Mouse (Mus musculus) stomach, embryonic 15.5 days (tissue): ENCODE results near the gene Mipol1. TPM values are rescaled to one million over a fixed set of nuclear protein-coding genes. Genes with fewer than 3 reads are reported as not detected.
"Not testable (repeated sequence)": the region's sequence is repeated elsewhere in the genome, so short reads cannot be mapped to it uniquely, and the experiment has no call there.

ENCODE experiments used
- ATAC-seq: fragments of 200-750 bp; cut with Nextera tagmentation; 2 replicates; pipeline ENCODE4 v1.8.0; 2017; ENCODE audit warnings: low read depth, moderate number of reproducible peaks, moderate TSS enrichment; ENCODE audit not compliant: insufficient read depth, low FRiP score
- H3K27ac ChIP-seq: fragments of 300-500 bp; sonication (generic); 2 replicates; pipeline ENCODE4 v1.5.1; 2015; ENCODE audit warnings: mild to moderate bottlenecking, inconsistent platforms
- H3K27me3 ChIP-seq: fragments of 300-500 bp; sonication (generic); replicated peaks from 2 replicates; pipeline ENCODE4 v1.6.1; 2015; ENCODE audit warnings: inconsistent platforms
- H3K36me3 ChIP-seq: fragments of 300-500 bp; sonication (generic); 2 replicates; pipeline ENCODE4 v1.6.1; 2015; ENCODE audit warnings: inconsistent platforms
- H3K4me1 ChIP-seq: fragments of 300-500 bp; sonication (generic); 2 replicates; pipeline ENCODE4 v1.6.1; 2015; ENCODE audit warnings: inconsistent platforms
- H3K4me2 ChIP-seq: fragments of 300-500 bp; sonication (generic); 2 replicates; pipeline ENCODE4 v1.6.1; 2015; ENCODE audit warnings: mild to moderate bottlenecking, inconsistent platforms
- H3K4me3 ChIP-seq: fragments of 300-500 bp; sonication (generic); replicated peaks from 2 replicates; pipeline ENCODE4 v1.5.1; 2015; ENCODE audit warnings: inconsistent platforms
- H3K9ac ChIP-seq: fragments of 300-500 bp; sonication (generic); 2 replicates; pipeline ENCODE4 v1.6.1; 2015; ENCODE audit warnings: inconsistent platforms
- H3K9me3 ChIP-seq: fragments of 300-500 bp; sonication (generic); 2 replicates; pipeline ENCODE4 v1.6.1; 2016; ENCODE audit warnings: inconsistent platforms
- WGBS: fragments of 180-500 bp; shearing (Covaris S2); methylation state at CpG from one replicate; pipeline ENCODE4 v1.1.7; 2015; 5-methylcytosine and 5-hydroxymethylcytosine counted together
- polyA plus RNA-seq: library from polyadenylated mRNA; unstranded; fragments of >200 nt; fragmentation: Nextera tagmentation; extraction: Ambion mirVana; gene quantifications from 2 replicates; pipeline ENCODE4 v1.2.1, GENCODE M21; 2015

Gene Mipol1
- polyA plus RNA-seq, 1 experiment from 2014 or later = 10.0 TPM

DNA sequence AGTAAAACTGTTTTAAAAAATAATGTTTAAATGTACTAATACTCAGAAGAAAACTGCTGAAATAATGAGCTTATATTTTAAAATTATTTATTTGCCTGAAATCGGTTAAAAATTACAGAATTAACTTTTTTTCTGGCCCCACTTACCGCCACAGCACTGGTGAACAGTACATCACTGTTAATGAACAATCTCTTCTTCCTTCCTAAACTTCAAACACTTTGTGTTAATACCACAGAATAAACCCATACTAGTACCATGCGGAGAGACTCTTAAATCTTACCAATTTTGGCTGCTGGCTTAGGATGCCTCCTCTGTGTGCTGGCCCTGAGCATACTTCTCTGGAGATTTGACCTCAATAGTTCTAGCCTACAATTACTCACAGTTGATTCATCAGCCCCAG, 28.3 kb upstream of the Mipol1 start:
- H3K4me3 ChIP-seq = no peak overlapping the region
- 91% methylated on average over 3 of the region's 3 CpGs for WGBS
- H3K4me1 ChIP-seq = no peaks in the 10 kb centered on the region
- ATAC-seq = no peak
- no peak overlapping the region for H3K9ac ChIP-seq
- no peaks in the 10 kb centered on the region for H3K27me3 ChIP-seq
- H3K36me3 ChIP-seq = no peaks in the 10 kb centered on the region
- H3K4me2 ChIP-seq = no peak overlapping the region
- H3K9me3 ChIP-seq = no peaks in the 10 kb centered on the region
- H3K27ac ChIP-seq = no peak overlapping the region

DNA sequence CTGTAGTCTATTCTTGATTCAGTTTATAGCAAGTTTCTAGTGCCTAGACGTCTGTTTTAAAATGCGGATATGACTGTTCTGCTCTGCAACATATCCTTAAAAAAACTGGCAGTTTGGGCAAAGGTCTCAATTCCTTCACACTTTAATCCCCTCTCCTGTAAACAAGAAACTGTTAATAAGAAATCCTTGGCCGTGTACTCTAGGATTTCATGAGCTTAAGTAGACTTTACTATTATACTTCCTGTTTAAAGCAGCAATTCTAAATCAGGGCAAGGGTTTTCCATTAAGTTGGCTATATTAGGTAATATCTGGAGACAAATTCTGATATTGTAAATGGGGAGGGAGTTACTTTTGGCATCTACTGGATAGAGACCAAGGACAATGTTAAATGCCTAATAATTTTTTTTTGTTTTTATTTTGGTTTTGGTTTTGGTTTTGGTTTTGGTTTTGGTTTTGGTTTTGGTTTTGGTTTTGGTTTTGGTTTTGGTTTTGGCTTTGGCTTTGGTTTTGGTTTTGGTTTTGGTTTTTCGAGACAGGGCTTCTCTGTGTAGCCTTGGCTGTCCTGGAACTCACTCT, 25.9 kb upstream of the Mipol1 start:
- Histone ChIP-seq H3K9me3 (no peaks in the 10 kb centered on the region), H3K4me3 (no peak overlapping the region), H3K4me1 (no peaks in the 10 kb centered on the region), H3K4me2 (no peak overlapping the region), H3K36me3 (no peaks in the 10 kb centered on the region), H3K27me3 (no peaks in the 10 kb centered on the region), H3K27ac (no peak overlapping the region), H3K9ac (no peak overlapping the region)
- ATAC-seq = no peak
- WGBS = 51% methylated on average over 4 of the region's 4 CpGs

DNA sequence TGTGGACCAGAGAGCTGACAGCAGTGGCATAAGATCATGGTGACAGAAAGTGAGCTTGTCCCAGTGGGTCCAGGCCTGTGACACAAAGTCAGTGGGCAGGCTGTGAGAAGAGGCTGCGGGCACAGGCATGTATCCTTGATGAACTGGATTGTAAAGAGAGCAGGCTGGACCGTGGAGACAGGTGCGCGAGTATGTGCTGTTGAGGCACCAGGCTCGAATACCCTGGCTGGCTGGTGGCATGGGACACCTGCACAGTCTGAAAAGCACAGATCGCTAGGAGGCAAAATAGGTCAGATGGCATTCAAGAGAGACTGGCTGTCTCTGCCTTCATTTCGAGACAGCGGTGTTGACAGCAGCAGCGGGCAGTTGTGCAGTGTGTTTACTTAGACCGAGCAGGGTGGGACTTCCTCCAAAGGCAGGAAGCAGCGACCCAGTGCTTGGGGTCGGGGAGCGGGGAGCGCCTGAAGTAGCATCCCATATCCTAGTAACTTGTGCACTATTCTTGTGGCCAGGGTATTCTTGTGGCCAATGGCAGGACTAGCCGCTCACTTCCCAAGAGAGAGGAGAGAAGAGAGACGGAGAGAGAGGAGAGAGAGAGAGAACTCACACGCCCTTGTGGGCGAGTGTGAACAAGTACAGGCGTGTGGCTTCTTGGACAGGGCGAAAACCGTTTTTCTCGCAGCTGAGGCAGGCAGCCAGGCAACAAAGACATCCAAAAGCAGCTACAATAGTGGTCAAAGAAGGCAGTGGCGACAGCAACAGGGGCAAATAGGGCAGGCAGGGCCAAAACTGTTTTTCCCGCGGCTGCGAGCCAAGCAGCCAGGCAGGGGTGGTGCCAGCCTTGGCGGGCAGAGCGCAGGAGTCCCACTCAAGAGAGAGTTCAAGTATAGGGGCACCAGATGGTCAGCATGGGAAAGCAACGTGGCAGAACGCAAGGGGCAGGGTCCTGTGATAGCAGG, 18.6 kb upstream of the Mipol1 start:
- ATAC-seq = peak; percentile 72; the same call in 1 of the 2 replicates
- no peak overlapping the region for H3K27ac ChIP-seq
- no peaks in the 10 kb centered on the region for H3K9me3 ChIP-seq
- peaks cover 3% of the 10 kb centered on the region for H3K4me1 ChIP-seq
- peak overlapping the region; percentile 93 for H3K4me2 ChIP-seq
- 0 out of 2 replicates have a peak overlapping the region, but pooled peaks have one; percentile 16 for H3K9ac ChIP-seq
- 6% methylated on average over 30 of the region's 30 CpGs for WGBS
- H3K4me3 ChIP-seq = peak overlapping the region; percentile 43
- no peaks in the 10 kb centered on the region for H3K27me3 ChIP-seq
- H3K36me3 ChIP-seq = no peaks in the 10 kb centered on the region

DNA sequence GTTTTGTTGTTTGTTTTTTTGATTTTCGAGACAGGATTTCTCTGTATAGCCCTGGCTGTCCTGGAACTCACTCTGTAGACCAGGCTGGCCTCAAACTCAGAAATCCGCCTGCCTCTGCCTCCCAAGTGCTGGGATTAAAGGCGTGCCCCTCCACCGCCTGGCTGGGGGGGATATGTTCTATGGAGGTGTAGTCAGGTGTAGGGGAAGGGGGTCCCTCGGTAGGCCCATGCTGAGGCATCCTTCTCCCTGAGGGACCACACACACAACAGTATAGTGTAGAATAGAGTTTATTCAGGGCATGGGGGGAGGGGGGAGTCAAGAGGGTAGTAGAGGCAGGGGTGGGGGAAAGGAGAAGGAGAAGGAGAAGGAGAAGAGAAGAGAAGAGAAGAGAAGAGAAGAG, 17.8 kb upstream of the Mipol1 start:
- not testable (repeated sequence) for H3K9me3 ChIP-seq, H3K9ac ChIP-seq, H3K4me2 ChIP-seq, H3K27me3 ChIP-seq, H3K27ac ChIP-seq, H3K4me3 ChIP-seq, H3K4me1 ChIP-seq, H3K36me3 ChIP-seq, ATAC-seq
- 77% methylated on average over 5 of the region's 5 CpGs for WGBS

DNA sequence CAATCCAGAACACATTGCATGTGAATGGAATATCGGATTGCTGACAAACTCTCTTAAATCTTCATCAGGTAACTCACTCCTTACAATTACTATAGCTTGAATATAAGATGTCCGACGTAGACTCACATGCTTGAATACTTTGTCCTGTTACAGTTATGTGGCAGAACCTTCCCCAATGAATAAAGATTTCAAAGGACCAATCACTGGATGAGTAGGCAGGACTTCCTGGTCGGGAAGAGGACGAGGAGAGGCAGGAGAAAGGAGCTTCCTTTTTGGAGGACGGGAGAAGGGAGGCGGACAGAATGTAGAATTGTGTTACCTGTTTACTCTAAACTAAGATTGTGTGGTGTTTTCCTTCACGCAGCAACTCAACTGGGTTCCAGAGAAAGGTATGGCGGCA, 3.8 kb upstream of the Mipol1 start:
- H3K4me2 ChIP-seq = no peak overlapping the region
- WGBS = 87% methylated on average over 9 of the region's 9 CpGs
- no peak overlapping the region for H3K4me3 ChIP-seq
- ATAC-seq = no peak
- no peaks in the 10 kb centered on the region for H3K36me3 ChIP-seq
- no peak overlapping the region for H3K27ac ChIP-seq
- H3K27me3 ChIP-seq = no peaks in the 10 kb centered on the region
- no peaks in the 10 kb centered on the region for H3K9me3 ChIP-seq
- H3K4me1 ChIP-seq = peaks cover 4% of the 10 kb centered on the region; the same call in 1 of the 2 replicates
- H3K9ac ChIP-seq = no peak overlapping the region

DNA sequence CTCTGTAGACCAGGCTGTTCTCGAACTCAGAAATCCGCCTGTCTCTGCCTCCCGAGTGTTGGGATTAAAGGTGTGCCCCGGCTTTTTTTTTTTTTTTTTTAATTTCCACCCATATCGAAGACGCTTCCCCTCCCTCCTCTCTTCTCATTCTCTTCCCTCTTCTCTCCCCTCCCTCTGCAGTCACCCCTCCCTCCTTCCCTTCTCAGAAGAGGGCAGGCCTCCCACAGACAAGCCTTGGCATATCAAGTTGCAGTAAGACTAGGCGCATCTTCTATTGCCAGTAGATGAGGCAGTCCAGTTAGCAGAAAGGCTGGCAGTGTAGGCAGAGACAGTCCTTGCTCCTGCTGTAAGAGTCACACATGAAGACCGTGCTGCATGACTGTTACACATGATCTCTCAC, 2.5 kb upstream of the Mipol1 start:
- Histone ChIP-seq H3K27ac (no peak overlapping the region), H3K9ac (no peak overlapping the region), H3K4me3 (no peak overlapping the region), H3K27me3 (no peaks in the 10 kb centered on the region), H3K4me2 (no peak overlapping the region), H3K4me1 (peaks cover 6% of the 10 kb centered on the region; the same call in 1 of the 2 replicates), H3K36me3 (no peaks in the 10 kb centered on the region), H3K9me3 (no peaks in the 10 kb centered on the region)
- no peak for ATAC-seq
- 87% methylated on average over 4 of the region's 8 CpGs for WGBS

DNA sequence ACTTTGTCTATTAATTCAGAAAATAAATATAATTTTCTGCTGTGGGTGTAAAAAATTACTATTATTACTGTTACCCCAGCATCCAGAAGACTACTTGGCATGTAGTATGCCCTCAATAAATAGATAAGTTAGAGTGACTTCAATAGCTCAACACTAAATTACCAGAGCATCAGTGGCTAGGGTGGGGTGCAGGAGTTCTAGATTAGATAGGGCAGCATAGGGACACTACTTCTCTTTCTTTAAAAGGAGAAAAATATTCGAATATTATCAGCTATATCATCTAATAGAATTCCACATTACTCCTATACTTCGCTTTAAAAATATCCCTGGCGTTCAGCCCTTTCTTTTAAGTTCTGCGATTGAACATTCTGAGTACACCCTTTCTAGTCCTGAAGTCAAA, 524 bp upstream of the Mipol1 start:
- Histone ChIP-seq H3K27ac (peak overlapping the region; percentile 79), H3K4me3 (peak overlapping the region; percentile 72), H3K9ac (peak overlapping the region; percentile 38), H3K27me3 (no peaks in the 10 kb centered on the region), H3K4me2 (peak overlapping the region; percentile 66), H3K4me1 (peaks cover 6% of the 10 kb centered on the region; the same call in 1 of the 2 replicates), H3K36me3 (no peaks in the 10 kb centered on the region), H3K9me3 (no peaks in the 10 kb centered on the region)
- no peak for ATAC-seq
- WGBS = 15% methylated on average over 4 of the region's 4 CpGs

DNA sequence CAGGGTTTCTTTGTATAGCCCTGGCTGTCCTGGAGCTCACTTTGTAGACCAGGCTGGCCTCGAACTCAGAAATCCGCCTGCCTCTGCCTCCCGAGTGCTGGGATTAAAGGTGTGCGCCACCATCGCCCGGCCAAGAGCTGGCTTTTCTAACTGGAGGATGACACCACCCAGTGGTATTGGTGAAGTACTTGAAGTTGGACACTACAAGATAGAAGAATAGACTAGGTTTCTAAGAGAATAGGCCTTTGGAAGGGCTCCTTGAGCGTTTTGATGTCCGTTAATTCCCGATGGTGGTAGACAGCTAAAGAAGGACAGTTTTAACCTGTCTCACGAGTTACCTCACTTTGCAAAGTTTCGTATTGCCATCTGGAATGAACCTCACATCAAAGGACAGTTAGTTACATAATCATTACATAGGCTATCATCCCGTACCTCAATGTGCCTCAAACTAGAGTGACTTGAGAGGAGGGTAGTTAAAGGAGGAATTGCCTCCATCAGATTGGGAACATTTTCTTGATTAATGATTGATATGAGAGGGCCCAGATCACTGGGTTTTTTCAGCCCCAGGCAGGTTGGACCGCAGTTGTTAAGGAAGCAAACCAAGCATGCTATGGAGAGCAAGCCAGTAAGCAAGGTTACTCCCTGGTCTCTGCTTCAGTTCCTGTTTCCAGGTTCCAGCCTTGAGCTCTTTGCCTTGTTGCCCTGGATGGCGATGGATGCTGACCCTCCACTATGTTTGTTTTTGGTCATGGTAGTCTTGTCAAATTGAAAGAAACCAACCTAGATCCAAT, 1.1 kb downstream of the Mipol1 start:
- 55% methylated on average over 14 of the region's 14 CpGs for WGBS
- Histone ChIP-seq H3K27me3 (no peaks in the 10 kb centered on the region), H3K4me3 (peak overlapping the region; percentile 72), H3K27ac (no peak overlapping the region), H3K4me1 (peaks cover 6% of the 10 kb centered on the region; the same call in 1 of the 2 replicates), H3K9ac (peak overlapping the region; percentile 86; the same call in 1 of the 2 replicates), H3K9me3 (no peaks in the 10 kb centered on the region), H3K36me3 (no peaks in the 10 kb centered on the region), H3K4me2 (peak overlapping the region; percentile 66)
- ATAC-seq = no peak

DNA sequence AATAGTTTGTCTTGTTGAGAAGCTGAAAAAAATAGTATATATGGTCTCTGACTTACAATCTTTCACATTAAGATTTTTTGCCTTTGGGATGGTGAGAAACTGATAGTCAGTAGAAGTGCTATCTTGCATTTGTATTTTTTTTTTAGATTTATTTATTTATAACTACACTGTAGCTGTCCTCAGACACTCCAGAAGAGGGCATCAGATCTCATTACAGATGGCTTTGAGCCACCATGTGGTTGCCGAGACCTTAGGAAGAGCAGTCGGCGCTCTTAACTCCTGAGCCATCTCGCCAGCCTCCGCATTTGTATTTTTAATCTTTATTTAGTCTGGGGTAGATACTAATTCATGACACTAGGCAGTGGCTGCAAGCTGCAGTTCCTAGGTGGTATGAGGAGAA, 3.2 kb downstream of the Mipol1 start:
- no peak overlapping the region for H3K27ac ChIP-seq
- H3K36me3 ChIP-seq = peaks cover 3% of the 10 kb centered on the region
- H3K4me2 ChIP-seq = no peak overlapping the region
- no peaks in the 10 kb centered on the region for H3K9me3 ChIP-seq
- 83% methylated on average over 5 of the region's 5 CpGs for WGBS
- no peak for ATAC-seq
- H3K27me3 ChIP-seq = no peaks in the 10 kb centered on the region
- peaks cover 6% of the 10 kb centered on the region; the same call in 1 of the 2 replicates for H3K4me1 ChIP-seq
- no peak overlapping the region for H3K4me3 ChIP-seq
- no peak overlapping the region for H3K9ac ChIP-seq

DNA sequence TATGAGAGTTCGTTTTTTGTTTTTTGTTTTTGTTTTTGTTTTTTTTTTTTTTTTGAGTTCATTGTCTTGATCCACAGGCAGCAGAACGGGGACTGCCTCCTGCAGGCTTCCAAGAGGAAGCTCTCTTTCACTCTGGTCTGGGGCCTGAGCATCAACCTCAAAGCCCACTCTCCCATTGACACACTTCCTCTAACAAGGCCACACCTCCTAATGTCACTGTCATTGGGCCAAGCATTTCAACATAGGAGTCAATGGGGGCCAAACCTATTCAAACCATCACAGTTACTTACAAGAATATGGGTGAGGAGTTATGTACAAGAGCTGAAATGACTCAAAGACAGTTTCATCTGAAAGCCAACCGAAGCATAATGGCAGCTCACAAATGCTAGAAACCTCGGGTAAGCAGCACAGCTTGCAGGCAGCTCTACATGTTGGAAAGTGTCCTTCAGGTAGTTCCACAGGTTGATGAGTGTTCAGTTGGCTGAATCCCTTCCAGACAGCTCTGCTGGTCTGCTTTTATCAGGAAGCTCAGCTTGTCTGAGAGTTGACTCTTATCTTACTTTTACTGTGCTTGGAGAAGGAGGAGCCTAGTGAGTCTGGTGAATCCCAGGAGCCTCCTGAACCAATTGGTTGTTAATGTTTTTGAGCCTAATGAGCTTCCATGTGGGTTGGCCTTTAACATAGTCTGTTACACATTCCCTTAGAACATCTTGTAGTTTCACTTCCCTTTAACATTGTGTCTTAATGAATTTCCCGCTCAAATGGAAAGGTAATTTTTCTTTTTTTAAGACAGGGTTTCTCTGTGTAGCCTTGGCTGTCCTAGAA, 13.7 kb downstream of the Mipol1 start:
- no peak overlapping the region for H3K4me2 ChIP-seq
- no peak for ATAC-seq

DNA sequence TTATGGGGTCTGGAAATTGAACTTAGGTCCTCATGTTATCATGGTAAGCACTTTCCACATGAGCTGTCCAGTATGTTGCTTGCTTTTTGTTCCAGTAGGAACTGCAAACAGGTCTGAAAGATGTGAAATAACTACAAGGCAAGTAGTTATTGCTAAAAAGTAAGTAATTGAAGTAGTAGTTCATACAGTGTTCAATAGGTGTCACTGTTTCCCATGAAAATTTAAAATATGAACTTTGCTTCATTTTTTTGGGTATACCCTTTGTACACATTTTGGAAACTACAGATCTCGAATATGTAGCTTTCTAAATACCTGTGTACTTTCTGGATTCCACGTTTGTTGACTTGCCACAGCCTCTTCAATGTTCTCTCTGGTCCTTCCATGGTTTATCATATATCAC, 28.3 kb downstream of the Mipol1 start:
- Histone ChIP-seq H3K9me3 (no peaks in the 10 kb centered on the region), H3K4me2 (no peak overlapping the region), H3K4me1 (no peaks in the 10 kb centered on the region), H3K27ac (no peak overlapping the region), H3K36me3 (no peaks in the 10 kb centered on the region), H3K27me3 (no peaks in the 10 kb centered on the region), H3K9ac (no peak overlapping the region), H3K4me3 (no peak overlapping the region)
- WGBS = 56% methylated on average over 2 of the region's 2 CpGs
- ATAC-seq = no peak

More for the DNA sequence above, 13.7 kb downstream of the Mipol1 start:
- Histone ChIP-seq H3K27ac (no peak overlapping the region), H3K4me3 (no peak overlapping the region), H3K9ac (no peak overlapping the region), H3K9me3 (no peaks in the 10 kb centered on the region), H3K4me1 (no peaks in the 10 kb centered on the region), H3K36me3 (peaks cover 12% of the 10 kb centered on the region; the same call in 1 of the 2 replicates), H3K27me3 (no peaks in the 10 kb centered on the region)
- 83% methylated on average over 5 of the region's 5 CpGs for WGBS
